Mouse (Mus musculus): ENCODE results near the gene Ltc4s. TPM values are rescaled to one million over a fixed set of nuclear protein-coding genes. Genes with fewer than 3 reads are reported as not detected.
A peak's percentile ranks its signal among the peaks of the same experiment; 100 is the strongest.

Gene Ltc4s
- polyA plus RNA-seq, 1 experiment from 2014 or later = 0.55 TPM

- 85% methylated on average over 8 of the region's 8 CpGs for WGBS
- no peaks in the 10 kb centered on the region for H3K9me3 ChIP-seq (replicated peaks)
- H3K4me3 ChIP-seq = no peak overlapping the region
- H3K27me3 ChIP-seq (ENCODE audit: low read depth, poor library complexity, severe bottlenecking) = no peaks in the 10 kb centered on the region
- H3K4me1 ChIP-seq = no peaks in the 10 kb centered on the region
- no peak overlapping the region for H3K27ac ChIP-seq
- no peak for DNase-seq (ENCODE audit: low spot score)
- peaks cover 80% of the 10 kb centered on the region for H3K36me3 ChIP-seq
Measured at GRCm38 (mm10) chr11:50265931-50266330, 27.5 kb upstream of the Ltc4s start.

GRCm38 (mm10) chr11:50263198-50263597, 24.8 kb upstream of the Ltc4s start:
- Histone ChIP-seq H3K27ac (no peak overlapping the region), H3K36me3 (peaks cover 97% of the 10 kb centered on the region), H3K9me3 (replicated peaks) (no peaks in the 10 kb centered on the region), H3K4me3 (no peak overlapping the region), H3K4me1 (no peaks in the 10 kb centered on the region), H3K27me3 (ENCODE audit: low read depth, poor library complexity, severe bottlenecking) (no peaks in the 10 kb centered on the region)
- 93% methylated on average over 3 of the region's 3 CpGs for WGBS
- no peak for DNase-seq (ENCODE audit: low spot score)

DNA sequence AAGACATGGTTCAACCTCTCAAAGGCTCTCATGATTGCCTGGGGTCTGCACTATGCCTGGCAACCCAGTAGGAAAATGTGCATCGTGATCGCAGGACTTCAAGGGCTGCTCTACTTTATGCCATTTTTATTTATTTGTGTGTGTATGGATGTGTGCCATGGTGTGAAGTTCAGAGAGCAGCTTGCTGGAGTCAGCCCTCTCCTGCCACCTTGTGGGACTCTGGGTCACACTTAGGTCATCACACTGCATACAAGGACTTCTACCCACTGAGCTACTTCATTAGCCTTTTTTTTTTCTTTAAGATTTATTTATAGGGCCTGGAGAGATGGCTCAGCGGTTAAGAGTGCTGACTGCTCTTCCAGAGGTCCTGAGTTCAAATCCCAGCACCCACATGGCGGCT, 23.6 kb upstream of the Ltc4s start:
- WGBS = 97% methylated on average over 4 of the region's 4 CpGs
- H3K27ac ChIP-seq = no peak overlapping the region
- no peaks in the 10 kb centered on the region for H3K27me3 ChIP-seq (ENCODE audit: low read depth, poor library complexity, severe bottlenecking)
- H3K4me1 ChIP-seq = no peaks in the 10 kb centered on the region
- no peaks in the 10 kb centered on the region for H3K9me3 ChIP-seq (replicated peaks)
- peaks cover 99% of the 10 kb centered on the region for H3K36me3 ChIP-seq
- no peak for DNase-seq (ENCODE audit: low spot score)
- no peak overlapping the region for H3K4me3 ChIP-seq

DNA sequence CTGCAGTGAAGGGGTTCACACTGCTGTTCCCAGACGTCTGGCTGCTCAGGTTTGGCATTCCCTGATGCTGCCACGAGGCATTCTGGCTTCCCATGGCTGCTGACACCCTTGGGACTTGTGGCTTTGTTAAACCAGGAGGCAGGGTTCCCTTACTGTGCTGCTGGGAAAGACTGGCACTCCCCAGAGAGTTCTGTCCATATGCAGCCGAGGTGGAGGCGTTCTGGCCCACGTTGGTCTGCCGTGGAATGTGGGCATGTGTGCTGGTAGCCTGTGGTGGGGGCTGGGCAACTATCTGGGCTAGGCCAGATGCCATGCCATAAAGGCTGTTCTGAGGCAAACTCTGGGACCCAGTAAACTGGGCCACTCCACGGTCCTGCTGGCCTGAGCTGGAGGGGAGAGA, 19.9 kb upstream of the Ltc4s start:
- H3K4me1 ChIP-seq = peaks cover 2% of the 10 kb centered on the region
- no peak for DNase-seq (ENCODE audit: low spot score)
- H3K36me3 ChIP-seq = peaks cover 84% of the 10 kb centered on the region
- 86% methylated on average over 7 of the region's 7 CpGs for WGBS
- H3K27ac ChIP-seq = no peak overlapping the region
- H3K9me3 ChIP-seq (replicated peaks) = no peaks in the 10 kb centered on the region
- H3K27me3 ChIP-seq (ENCODE audit: low read depth, poor library complexity, severe bottlenecking) = no peaks in the 10 kb centered on the region
- H3K4me3 ChIP-seq = no peak overlapping the region

DNA sequence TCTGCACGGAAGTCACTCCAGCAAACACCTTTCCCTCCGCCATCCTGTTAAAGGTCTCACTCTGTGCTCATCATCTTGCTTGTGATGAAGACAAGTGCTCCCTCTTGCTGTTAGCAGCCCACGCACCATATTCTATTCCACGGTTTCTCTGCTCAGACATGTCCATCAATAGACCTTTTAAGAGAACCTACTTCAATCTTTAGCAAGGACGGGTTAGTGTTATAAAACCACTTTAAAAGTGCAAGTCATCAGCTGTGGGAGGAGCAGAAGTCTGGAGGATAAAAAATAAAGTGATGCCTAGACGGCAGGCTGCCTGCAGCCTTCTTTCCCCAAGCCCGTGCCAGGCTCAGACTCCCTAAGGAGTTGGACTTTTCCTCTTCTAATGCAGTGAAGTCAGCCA, 18.2 kb upstream of the Ltc4s start:
- H3K4me1 ChIP-seq = peaks cover 16% of the 10 kb centered on the region
- H3K27ac ChIP-seq = no peak overlapping the region
- DNase-seq (ENCODE audit: low spot score) = no peak
- peaks cover 67% of the 10 kb centered on the region for H3K36me3 ChIP-seq
- no peaks in the 10 kb centered on the region for H3K27me3 ChIP-seq (ENCODE audit: low read depth, poor library complexity, severe bottlenecking)
- H3K4me3 ChIP-seq = no peak overlapping the region
- WGBS = 92% methylated on average over 7 of the region's 7 CpGs
- H3K9me3 ChIP-seq (replicated peaks) = no peaks in the 10 kb centered on the region

DNA sequence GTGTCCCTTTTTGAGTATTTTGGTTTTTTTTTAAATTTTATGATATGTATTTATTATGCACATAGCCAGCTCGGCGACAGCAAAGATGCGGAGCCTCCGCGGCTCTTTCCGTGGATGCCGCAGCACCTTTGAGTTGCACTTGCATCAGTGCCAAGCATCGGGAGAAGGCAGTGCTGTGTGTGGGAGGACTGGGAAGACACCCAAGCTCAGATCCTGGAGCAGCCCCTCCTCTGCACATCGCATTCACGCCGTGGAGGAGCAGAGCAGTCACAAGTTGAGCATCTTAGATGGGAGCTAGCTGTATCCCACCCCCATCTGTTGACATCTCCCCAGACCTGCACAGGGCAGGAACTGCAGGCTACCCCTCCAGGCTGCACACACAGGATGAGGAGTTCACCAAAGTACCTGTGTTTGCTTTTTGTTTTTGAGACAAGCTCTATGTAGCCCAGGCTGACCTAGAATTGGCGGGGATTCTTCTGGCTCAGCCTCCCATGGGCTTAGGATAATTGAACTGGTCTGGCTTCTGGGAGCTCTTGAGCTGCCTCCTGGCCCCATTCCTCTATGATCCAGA, 15.7 kb upstream of the Ltc4s start:
- no peaks in the 10 kb centered on the region for H3K27me3 ChIP-seq (ENCODE audit: low read depth, poor library complexity, severe bottlenecking)
- H3K4me1 ChIP-seq = peaks cover 16% of the 10 kb centered on the region
- 81% methylated on average over 12 of the region's 12 CpGs for WGBS
- H3K36me3 ChIP-seq = peaks cover 42% of the 10 kb centered on the region
- no peak for DNase-seq (ENCODE audit: low spot score)
- no peak overlapping the region for H3K27ac ChIP-seq
- no peak overlapping the region for H3K4me3 ChIP-seq
- no peaks in the 10 kb centered on the region for H3K9me3 ChIP-seq (replicated peaks)

GRCm38 (mm10) chr11:50253393-50253792, 15.0 kb upstream of the Ltc4s start:
- H3K36me3 ChIP-seq = peaks cover 35% of the 10 kb centered on the region
- no peaks in the 10 kb centered on the region for H3K9me3 ChIP-seq (replicated peaks)
- DNase-seq (ENCODE audit: low spot score) = no peak
- H3K4me1 ChIP-seq = peaks cover 16% of the 10 kb centered on the region
- WGBS = 75% methylated on average over 1 of the region's 1 CpGs
- H3K4me3 ChIP-seq = no peak overlapping the region
- no peak overlapping the region for H3K27ac ChIP-seq
- no peaks in the 10 kb centered on the region for H3K27me3 ChIP-seq (ENCODE audit: low read depth, poor library complexity, severe bottlenecking)

DNA sequence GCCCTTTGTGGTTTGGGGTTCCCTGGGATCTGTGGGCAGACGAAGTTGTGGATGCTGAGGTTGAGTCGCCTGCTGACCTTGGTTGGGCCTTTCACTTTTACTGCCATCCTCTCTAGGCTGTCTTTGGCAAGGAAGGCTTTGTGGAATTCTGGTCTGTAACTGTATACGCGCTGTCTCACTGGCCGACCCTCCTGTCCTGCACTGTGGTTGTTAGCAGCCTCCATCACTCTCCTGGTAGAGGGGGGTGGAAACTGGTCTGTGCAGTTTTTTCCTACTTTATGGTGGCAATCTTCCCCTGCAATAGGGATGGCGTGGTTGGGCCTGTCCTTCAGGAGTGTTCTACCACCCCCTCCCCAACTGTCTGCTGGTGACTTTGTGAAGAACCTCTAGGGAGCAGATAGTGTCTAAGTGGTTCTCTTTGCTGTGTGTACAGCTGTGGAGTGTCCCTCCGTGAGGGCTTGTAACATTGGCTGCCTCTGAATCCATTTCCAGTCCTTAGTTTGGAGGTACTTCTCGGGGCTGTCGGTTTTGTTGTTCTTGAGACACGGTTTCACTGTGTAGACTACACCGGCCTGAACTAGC, 14.4 kb upstream of the Ltc4s start:
- WGBS = 58% methylated on average over 11 of the region's 11 CpGs
- H3K4me1 ChIP-seq = peaks cover 16% of the 10 kb centered on the region
- H3K27me3 ChIP-seq (ENCODE audit: low read depth, poor library complexity, severe bottlenecking) = no peaks in the 10 kb centered on the region
- peak overlapping the region; percentile 72 for H3K27ac ChIP-seq
- DNase-seq (ENCODE audit: low spot score) = no peak
- peaks cover 28% of the 10 kb centered on the region for H3K36me3 ChIP-seq
- no peak overlapping the region for H3K4me3 ChIP-seq
- no peaks in the 10 kb centered on the region for H3K9me3 ChIP-seq (replicated peaks)

DNA sequence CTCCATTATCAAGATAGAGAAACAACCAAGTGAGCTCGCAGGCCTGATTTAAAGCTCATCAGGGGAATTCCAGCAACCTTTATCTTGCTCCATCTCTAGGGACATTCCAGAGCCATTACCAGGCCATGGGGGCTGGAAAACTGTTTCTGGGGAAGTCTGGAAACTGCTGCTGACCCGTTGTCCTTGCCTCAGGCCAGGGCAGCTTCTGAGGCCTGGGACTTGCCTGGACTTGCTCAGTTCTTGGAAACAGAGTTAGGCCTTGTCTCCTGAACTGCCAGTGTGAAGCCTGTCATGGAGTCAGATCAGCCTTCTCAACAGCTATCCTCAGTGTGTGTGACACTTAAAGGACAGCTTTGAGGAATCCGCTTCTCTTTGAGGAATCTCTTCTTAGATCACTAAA, 13.8 kb upstream of the Ltc4s start:
- DNase-seq (ENCODE audit: low spot score) = no peak
- H3K27me3 ChIP-seq (ENCODE audit: low read depth, poor library complexity, severe bottlenecking) = no peaks in the 10 kb centered on the region
- H3K4me3 ChIP-seq = no peak overlapping the region
- no peaks in the 10 kb centered on the region for H3K9me3 ChIP-seq (replicated peaks)
- H3K27ac ChIP-seq = peak overlapping the region; percentile 72
- peaks cover 16% of the 10 kb centered on the region for H3K4me1 ChIP-seq
- WGBS = 37% methylated on average over 3 of the region's 3 CpGs
- peaks cover 22% of the 10 kb centered on the region for H3K36me3 ChIP-seq

- Histone ChIP-seq H3K36me3 (no peaks in the 10 kb centered on the region), H3K4me1 (peaks cover 16% of the 10 kb centered on the region), H3K27me3 (ENCODE audit: low read depth, poor library complexity, severe bottlenecking) (no peaks in the 10 kb centered on the region), H3K27ac (no peak overlapping the region), H3K4me3 (no peak overlapping the region), H3K9me3 (replicated peaks) (no peaks in the 10 kb centered on the region)
- no peak for DNase-seq (ENCODE audit: low spot score)
- WGBS = 85% methylated on average over 7 of the region's 7 CpGs
Measured at GRCm38 (mm10) chr11:50248473-50249171, 10.2 kb upstream of the Ltc4s start.

DNA sequence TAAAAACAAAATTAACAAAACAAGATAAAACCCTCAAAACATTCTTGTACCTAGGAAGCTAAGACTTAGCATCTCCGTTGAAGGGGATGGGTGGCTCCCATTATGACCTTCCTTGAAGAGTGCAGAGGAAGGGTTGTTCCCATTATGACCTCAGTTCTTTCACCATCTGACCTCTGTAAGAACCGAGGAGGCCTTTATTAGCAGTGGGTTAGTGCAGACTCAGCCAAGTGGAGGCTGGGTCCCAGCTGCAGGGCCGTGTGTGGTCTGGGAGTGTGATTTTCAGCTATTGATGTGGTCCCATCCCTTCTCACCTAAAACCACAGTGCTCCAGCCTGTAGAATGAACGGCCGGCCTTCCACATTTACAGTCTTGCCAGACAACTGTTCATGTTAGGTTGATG, 6.9 kb upstream of the Ltc4s start:
- no peak overlapping the region for H3K27ac ChIP-seq
- H3K9me3 ChIP-seq (replicated peaks) = no peaks in the 10 kb centered on the region
- no peak overlapping the region for H3K4me3 ChIP-seq
- 80% methylated on average over 5 of the region's 5 CpGs for WGBS
- H3K27me3 ChIP-seq (ENCODE audit: low read depth, poor library complexity, severe bottlenecking) = no peaks in the 10 kb centered on the region
- DNase-seq (ENCODE audit: low spot score) = no peak
- H3K36me3 ChIP-seq = no peaks in the 10 kb centered on the region
- no peaks in the 10 kb centered on the region for H3K4me1 ChIP-seq

DNA sequence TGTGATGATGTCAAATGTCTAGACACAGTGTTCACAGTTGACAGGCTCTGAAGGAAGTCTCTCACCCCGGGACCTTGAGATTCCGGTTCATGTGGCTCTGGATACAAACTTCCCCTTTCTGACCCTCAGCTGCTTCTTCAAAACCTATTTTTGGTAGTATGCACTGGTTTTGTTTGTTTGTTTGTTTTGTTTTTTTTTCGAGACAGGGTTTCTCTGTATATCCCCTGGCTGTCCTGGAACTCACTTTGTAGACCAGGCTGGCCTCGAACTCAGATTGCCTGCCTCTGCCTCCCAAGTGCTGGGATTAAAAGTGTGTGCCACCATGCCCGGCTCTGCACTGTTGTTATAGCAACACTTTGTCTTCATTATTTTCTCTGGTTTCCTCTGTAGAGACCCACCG, 5.5 kb upstream of the Ltc4s start:
- 81% methylated on average over 6 of the region's 6 CpGs for WGBS
- no peak overlapping the region for H3K27ac ChIP-seq

GRCm38 (mm10) chr11:50240235-50240911, 2.0 kb upstream of the Ltc4s start:
- DNase-seq (ENCODE audit: low spot score) = no peak
- Histone ChIP-seq H3K9me3 (replicated peaks) (no peaks in the 10 kb centered on the region), H3K36me3 (no peaks in the 10 kb centered on the region), H3K4me1 (peaks cover 20% of the 10 kb centered on the region), H3K27me3 (ENCODE audit: low read depth, poor library complexity, severe bottlenecking) (peaks cover 39% of the 10 kb centered on the region), H3K27ac (no peak overlapping the region), H3K4me3 (no peak overlapping the region)
- 91% methylated on average over 7 of the region's 7 CpGs for WGBS

More for the DNA sequence above, 5.5 kb upstream of the Ltc4s start:
- H3K36me3 ChIP-seq = no peaks in the 10 kb centered on the region
- peaks cover 8% of the 10 kb centered on the region for H3K27me3 ChIP-seq (ENCODE audit: low read depth, poor library complexity, severe bottlenecking)
- no peaks in the 10 kb centered on the region for H3K4me1 ChIP-seq
- H3K9me3 ChIP-seq (replicated peaks) = no peaks in the 10 kb centered on the region
- DNase-seq (ENCODE audit: low spot score) = no peak
- no peak overlapping the region for H3K4me3 ChIP-seq

All from limb, embryonic 10.5 days (tissue).